Mouse (Mus musculus): ENCODE data around the gene Grm3. TPM values are rescaled to one million over a fixed set of nuclear protein-coding genes. Genes with fewer than 3 reads are reported as not detected.

The Grm3 gene
- polyA plus RNA-seq, 2 experiments, result 0.54 to 0.84 TPM

GRCm38 (mm10) chr5:9511027-9511426 lies 213.9 kb downstream of the Grm3 start:
- no peak overlapping the region for H3K4me3 ChIP-seq (replicated peaks; ENCODE audit: low read length)
- H3K27me3 ChIP-seq (ENCODE audit: control insufficient read depth, insufficient read depth, low read length), result no peaks in the 10 kb centered on the region
- no peak overlapping the region for H3K9ac ChIP-seq (ENCODE audit: low read depth, low read length, severe bottlenecking)
- ATAC-seq (ENCODE audit: low FRiP score, low read depth), result no peak
- no peak overlapping the region for H3K4me2 ChIP-seq (replicated peaks; ENCODE audit: low read depth, low read length, severe bottlenecking)
- no peak for TF ChIP-seq POLR2A (IDR thresholded peaks at IDR 0.05; ENCODE audit: borderline replicate concordance, extremely low read depth, insufficient read depth, insufficient read length)
- no peak for DNase-seq (ENCODE audit: low spot score)
- H3K27ac ChIP-seq (replicated peaks; ENCODE audit: low read depth, low read length), result no peak overlapping the region
- WGBS, result 86% methylated on average over 1 of the region's 1 CpGs
- no peaks in the 10 kb centered on the region for H3K36me3 ChIP-seq (ENCODE audit: control insufficient read depth, insufficient read depth, low read length)
- no peaks in the 10 kb centered on the region for H3K4me1 ChIP-seq (ENCODE audit: control insufficient read depth, insufficient read depth, low read length)
- H3K9me3 ChIP-seq (ENCODE audit: control insufficient read depth, low read length), result no peaks in the 10 kb centered on the region

- DNase-seq (ENCODE audit: low spot score), result no peak
- WGBS, result 72% methylated on average over 4 of the region's 4 CpGs
These were observed 227.7 kb downstream of the Grm3 start for GRCm38 (mm10) chr5:9497235-9497634.

GRCm38 (mm10) chr5:9495456-9495855 lies 229.5 kb downstream of the Grm3 start:
- ATAC-seq (ENCODE audit: low FRiP score, low read depth) (no peak), DNase-seq (ENCODE audit: low spot score) (no peak)
- H3K27ac ChIP-seq (replicated peaks; ENCODE audit: low read depth, low read length), result no peak overlapping the region
- no peak overlapping the region for H3K4me3 ChIP-seq (replicated peaks; ENCODE audit: low read length)
- no peak overlapping the region for H3K9ac ChIP-seq (ENCODE audit: low read depth, low read length, severe bottlenecking)
- WGBS, result 19% methylated on average over 5 of the region's 5 CpGs
- H3K27me3 ChIP-seq (ENCODE audit: control insufficient read depth, insufficient read depth, low read length), result no peaks in the 10 kb centered on the region
- H3K4me1 ChIP-seq (ENCODE audit: control insufficient read depth, insufficient read depth, low read length), result no peaks in the 10 kb centered on the region
- no peaks in the 10 kb centered on the region for H3K36me3 ChIP-seq (ENCODE audit: control insufficient read depth, insufficient read depth, low read length)
- no peak overlapping the region for H3K4me2 ChIP-seq (replicated peaks; ENCODE audit: low read depth, low read length, severe bottlenecking)
- no peaks in the 10 kb centered on the region for H3K9me3 ChIP-seq (ENCODE audit: control insufficient read depth, low read length)
- TF ChIP-seq POLR2A (IDR thresholded peaks at IDR 0.05; ENCODE audit: borderline replicate concordance, extremely low read depth, insufficient read depth, insufficient read length), result no peak

More at GRCm38 (mm10) chr5:9497235-9497634, 227.7 kb downstream of the Grm3 start:
- Histone ChIP-seq H3K9me3 (ENCODE audit: control insufficient read depth, low read length) (no peaks in the 10 kb centered on the region), H3K27ac (replicated peaks; ENCODE audit: low read depth, low read length) (no peak overlapping the region), H3K36me3 (ENCODE audit: control insufficient read depth, insufficient read depth, low read length) (no peaks in the 10 kb centered on the region), H3K27me3 (ENCODE audit: control insufficient read depth, insufficient read depth, low read length) (no peaks in the 10 kb centered on the region), H3K9ac (ENCODE audit: low read depth, low read length, severe bottlenecking) (no peak overlapping the region), H3K4me1 (ENCODE audit: control insufficient read depth, insufficient read depth, low read length) (no peaks in the 10 kb centered on the region), H3K4me2 (replicated peaks; ENCODE audit: low read depth, low read length, severe bottlenecking) (no peak overlapping the region), H3K4me3 (replicated peaks; ENCODE audit: low read length) (no peak overlapping the region)
- TF ChIP-seq POLR2A (IDR thresholded peaks at IDR 0.05; ENCODE audit: borderline replicate concordance, extremely low read depth, insufficient read depth, insufficient read length), result no peak
- ATAC-seq (ENCODE audit: low FRiP score, low read depth), result no peak

GRCm38 (mm10) chr5:9477587-9477986 lies 247.4 kb downstream of the Grm3 start:
- Histone ChIP-seq H3K9ac (ENCODE audit: low read depth, low read length, severe bottlenecking) (no peak overlapping the region), H3K4me2 (replicated peaks; ENCODE audit: low read depth, low read length, severe bottlenecking) (no peak overlapping the region), H3K27ac (replicated peaks; ENCODE audit: low read depth, low read length) (no peak overlapping the region), H3K9me3 (ENCODE audit: control insufficient read depth, low read length) (no peaks in the 10 kb centered on the region), H3K36me3 (ENCODE audit: control insufficient read depth, insufficient read depth, low read length) (no peaks in the 10 kb centered on the region), H3K27me3 (ENCODE audit: control insufficient read depth, insufficient read depth, low read length) (no peaks in the 10 kb centered on the region), H3K4me1 (ENCODE audit: control insufficient read depth, insufficient read depth, low read length) (no peaks in the 10 kb centered on the region), H3K4me3 (replicated peaks; ENCODE audit: low read length) (no peak overlapping the region)
- DNase-seq (ENCODE audit: low spot score), result no peak
- ATAC-seq (ENCODE audit: low FRiP score, low read depth), result no peak
- no peak for TF ChIP-seq POLR2A (IDR thresholded peaks at IDR 0.05; ENCODE audit: borderline replicate concordance, extremely low read depth, insufficient read depth, insufficient read length)
- 85% methylated on average over 3 of the region's 3 CpGs for WGBS

GRCm38 (mm10) chr5:9453298-9453697 lies 271.7 kb downstream of the Grm3 start:
- TF ChIP-seq POLR2A (IDR thresholded peaks at IDR 0.05; ENCODE audit: borderline replicate concordance, extremely low read depth, insufficient read depth, insufficient read length), result no peak
- 86% methylated on average over 2 of the region's 2 CpGs for WGBS

GRCm38 (mm10) chr5:9449570-9449969 lies 275.4 kb downstream of the Grm3 start:
- Histone ChIP-seq H3K36me3 (ENCODE audit: control insufficient read depth, insufficient read depth, low read length) (no peaks in the 10 kb centered on the region), H3K4me3 (replicated peaks; ENCODE audit: low read length) (no peak overlapping the region), H3K4me1 (ENCODE audit: control insufficient read depth, insufficient read depth, low read length) (no peaks in the 10 kb centered on the region), H3K9me3 (ENCODE audit: control insufficient read depth, low read length) (no peaks in the 10 kb centered on the region), H3K27ac (replicated peaks; ENCODE audit: low read depth, low read length) (no peak overlapping the region), H3K9ac (ENCODE audit: low read depth, low read length, severe bottlenecking) (no peak overlapping the region), H3K4me2 (replicated peaks; ENCODE audit: low read depth, low read length, severe bottlenecking) (no peak overlapping the region), H3K27me3 (ENCODE audit: control insufficient read depth, insufficient read depth, low read length) (no peaks in the 10 kb centered on the region)
- TF ChIP-seq POLR2A (IDR thresholded peaks at IDR 0.05; ENCODE audit: borderline replicate concordance, extremely low read depth, insufficient read depth, insufficient read length), result no peak
- DNase-seq (ENCODE audit: low spot score) (no peak), ATAC-seq (ENCODE audit: low FRiP score, low read depth) (no peak)
- 76% methylated on average over 5 of the region's 5 CpGs for WGBS

More at GRCm38 (mm10) chr5:9453298-9453697, 271.7 kb downstream of the Grm3 start:
- Histone ChIP-seq H3K4me1 (ENCODE audit: control insufficient read depth, insufficient read depth, low read length) (no peaks in the 10 kb centered on the region), H3K9me3 (ENCODE audit: control insufficient read depth, low read length) (no peaks in the 10 kb centered on the region), H3K27ac (replicated peaks; ENCODE audit: low read depth, low read length) (no peak overlapping the region), H3K9ac (ENCODE audit: low read depth, low read length, severe bottlenecking) (no peak overlapping the region), H3K4me3 (replicated peaks; ENCODE audit: low read length) (no peak overlapping the region), H3K4me2 (replicated peaks; ENCODE audit: low read depth, low read length, severe bottlenecking) (no peak overlapping the region), H3K27me3 (ENCODE audit: control insufficient read depth, insufficient read depth, low read length) (no peaks in the 10 kb centered on the region), H3K36me3 (ENCODE audit: control insufficient read depth, insufficient read depth, low read length) (no peaks in the 10 kb centered on the region)
- no peak for ATAC-seq (ENCODE audit: low FRiP score, low read depth)
- DNase-seq (ENCODE audit: low spot score), result no peak

Measured in limb, embryonic 14.5 days (tissue).